Mouse (Mus musculus): ENCODE data around the gene Lrfn2.

Gene Lrfn2

DNA sequence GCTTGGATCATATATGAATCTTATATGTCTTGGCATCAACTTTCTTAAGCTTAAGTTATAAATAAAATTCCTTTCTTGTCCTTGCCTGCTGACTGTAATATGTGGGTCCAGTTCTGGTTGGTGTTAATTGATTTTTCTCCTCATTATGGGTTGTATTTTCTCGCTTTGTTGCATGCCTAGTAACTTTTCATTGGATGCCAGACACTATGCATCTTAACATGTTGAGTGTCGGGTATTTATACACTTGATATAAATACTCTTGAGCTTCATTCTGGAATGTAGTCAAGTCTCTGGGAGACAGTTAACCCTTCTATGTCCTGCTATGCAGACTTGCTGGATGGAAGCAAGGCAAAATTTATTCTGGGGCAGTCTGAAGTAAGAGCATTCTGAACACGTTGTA, 192.5 kb downstream of the Lrfn2 start:
- DNase-seq (ENCODE audit: low read depth, low spot score): no peak

Data from WW6 (cell line).